Mouse (Mus musculus) hindbrain, embryonic 13.5 days (tissue): ENCODE measurements around the gene Tm4sf1. TPM values are rescaled to one million over a fixed set of nuclear protein-coding genes. Genes with fewer than 3 reads are reported as not detected.

Experiments used
- ATAC-seq: fragments of 200-750 bp; cut with Nextera tagmentation; 2 replicates; pipeline ENCODE4 v1.8.0; 2017; ENCODE audit warnings: moderate TSS enrichment; ENCODE audit not compliant: low FRiP score
- H3K27ac ChIP-seq: fragments of 300-500 bp; sonication (generic); 2 replicates; pipeline ENCODE4 v1.5.1; 2015; ENCODE audit warnings: inconsistent platforms, mild to moderate bottlenecking, moderate library complexity
- H3K27me3 ChIP-seq: fragments of 300-500 bp; sonication (generic); 2 replicates; pipeline ENCODE4 v1.6.1; 2015; ENCODE audit warnings: mild to moderate bottlenecking, inconsistent platforms
- H3K36me3 ChIP-seq: fragments of 300-500 bp; sonication (generic); 2 replicates; pipeline ENCODE4 v1.6.1; 2015; ENCODE audit warnings: mild to moderate bottlenecking, inconsistent platforms
- H3K4me1 ChIP-seq: fragments of 300-500 bp; sonication (generic); replicated peaks from 2 replicates; pipeline ENCODE4 v1.6.1; 2015; ENCODE audit warnings: inconsistent platforms
- H3K4me2 ChIP-seq: fragments of 300-500 bp; sonication (generic); 2 replicates; pipeline ENCODE4 v1.6.1; 2015; ENCODE audit warnings: inconsistent platforms, mild to moderate bottlenecking, moderate library complexity
- H3K4me3 ChIP-seq: fragments of 300-500 bp; sonication (generic); 2 replicates; pipeline ENCODE4 v1.5.1; 2015; ENCODE audit warnings: mild to moderate bottlenecking, inconsistent platforms
- H3K9ac ChIP-seq: fragments of 300-500 bp; sonication (generic); 2 replicates; pipeline ENCODE4 v1.6.1; 2015; ENCODE audit warnings: mild to moderate bottlenecking, inconsistent platforms
- H3K9me3 ChIP-seq: fragments of 300-500 bp; sonication (generic); 2 replicates; pipeline ENCODE4 v1.6.1; 2016; ENCODE audit warnings: inconsistent platforms
- WGBS: fragments of 180-500 bp; shearing (Covaris S2); methylation state at CpG from one replicate; pipeline ENCODE4 v1.1.7; 2015; 5-methylcytosine and 5-hydroxymethylcytosine counted together
- polyA plus RNA-seq: library from polyadenylated mRNA; unstranded; fragments of >200 nt; fragmentation: Nextera tagmentation; extraction: Ambion mirVana; gene quantifications from 2 replicates; pipeline ENCODE4 v1.2.1, GENCODE M21; 2015

The Tm4sf1 gene
- polyA plus RNA-seq, 1 experiment from 2014 or later = 26.6 TPM

- no peak overlapping the region for H3K4me2 ChIP-seq
- no peak overlapping the region for H3K27ac ChIP-seq
- H3K4me3 ChIP-seq = no peak overlapping the region
- H3K36me3 ChIP-seq = no peaks in the 10 kb centered on the region
- H3K9ac ChIP-seq = no peak overlapping the region
- no peaks in the 10 kb centered on the region for H3K9me3 ChIP-seq
- no peaks in the 10 kb centered on the region for H3K4me1 ChIP-seq
- no peak for ATAC-seq
- WGBS = 65% methylated on average over 2 of the region's 2 CpGs
- no peaks in the 10 kb centered on the region for H3K27me3 ChIP-seq
Measured at GRCm38 (mm10) chr3:57302886-57303285, 1.1 kb upstream of the Tm4sf1 start.

GRCm38 (mm10) chr3:57301366-57301765 is 422 bp downstream of the Tm4sf1 start:
- Histone ChIP-seq H3K4me2 (no peak overlapping the region), H3K27me3 (no peaks in the 10 kb centered on the region), H3K27ac (no peak overlapping the region), H3K4me1 (no peaks in the 10 kb centered on the region), H3K9me3 (no peaks in the 10 kb centered on the region), H3K36me3 (no peaks in the 10 kb centered on the region), H3K9ac (no peak overlapping the region), H3K4me3 (no peak overlapping the region)
- no peak for ATAC-seq
- 90% methylated on average over 4 of the region's 4 CpGs for WGBS

GRCm38 (mm10) chr3:57297991-57298390 is 3.8 kb downstream of the Tm4sf1 start:
- ATAC-seq = no peak
- Histone ChIP-seq H3K4me2 (no peak overlapping the region), H3K4me1 (peaks cover 7% of the 10 kb centered on the region), H3K36me3 (no peaks in the 10 kb centered on the region), H3K27ac (no peak overlapping the region), H3K4me3 (no peak overlapping the region), H3K27me3 (no peaks in the 10 kb centered on the region), H3K9ac (no peak overlapping the region), H3K9me3 (no peaks in the 10 kb centered on the region)
- WGBS = 85% methylated on average over 2 of the region's 2 CpGs

GRCm38 (mm10) chr3:57296574-57296973 is 5.2 kb downstream of the Tm4sf1 start:
- Histone ChIP-seq H3K27me3 (no peaks in the 10 kb centered on the region), H3K4me2 (no peak overlapping the region), H3K9ac (no peak overlapping the region), H3K9me3 (no peaks in the 10 kb centered on the region), H3K36me3 (no peaks in the 10 kb centered on the region), H3K4me3 (no peak overlapping the region), H3K27ac (no peak overlapping the region), H3K4me1 (peaks cover 7% of the 10 kb centered on the region)
- ATAC-seq = no peak

- H3K27ac ChIP-seq = peak overlapping the region; percentile 35; the same call in 1 of the 2 replicates
- H3K4me3 ChIP-seq = no peak overlapping the region
- no peaks in the 10 kb centered on the region for H3K27me3 ChIP-seq
- WGBS = 91% methylated on average over 4 of the region's 4 CpGs
- H3K9me3 ChIP-seq = no peaks in the 10 kb centered on the region
- H3K4me2 ChIP-seq = no peak overlapping the region
- no peak overlapping the region for H3K9ac ChIP-seq
- ATAC-seq = no peak
- no peaks in the 10 kb centered on the region for H3K36me3 ChIP-seq
- H3K4me1 ChIP-seq = peaks cover 7% of the 10 kb centered on the region
Measured at GRCm38 (mm10) chr3:57295631-57296030, 6.2 kb downstream of the Tm4sf1 start.

- 0 out of 2 replicates have a peak, but pooled peaks have one; percentile 32 for ATAC-seq
- Histone ChIP-seq H3K36me3 (no peaks in the 10 kb centered on the region), H3K9me3 (no peaks in the 10 kb centered on the region), H3K4me3 (no peak overlapping the region), H3K27ac (peak overlapping the region; percentile 35), H3K4me2 (no peak overlapping the region), H3K4me1 (peaks cover 7% of the 10 kb centered on the region), H3K27me3 (no peaks in the 10 kb centered on the region), H3K9ac (no peak overlapping the region)
- WGBS = 81% methylated on average over 21 of the region's 21 CpGs
Measured at GRCm38 (mm10) chr3:57294742-57295525, 6.9 kb downstream of the Tm4sf1 start.

GRCm38 (mm10) chr3:57293925-57294324 is 7.9 kb downstream of the Tm4sf1 start:
- no peak overlapping the region for H3K27ac ChIP-seq
- no peak overlapping the region for H3K4me3 ChIP-seq
- no peak overlapping the region for H3K4me2 ChIP-seq
- 78% methylated on average over 4 of the region's 4 CpGs for WGBS
- H3K9ac ChIP-seq = no peak overlapping the region
- H3K36me3 ChIP-seq = no peaks in the 10 kb centered on the region
- no peak for ATAC-seq
- H3K9me3 ChIP-seq = no peaks in the 10 kb centered on the region
- H3K4me1 ChIP-seq = peaks cover 7% of the 10 kb centered on the region
- no peaks in the 10 kb centered on the region for H3K27me3 ChIP-seq

- no peak for ATAC-seq
- Histone ChIP-seq H3K4me3 (no peak overlapping the region), H3K4me1 (peaks cover 7% of the 10 kb centered on the region), H3K36me3 (no peaks in the 10 kb centered on the region), H3K4me2 (no peak overlapping the region), H3K9me3 (no peaks in the 10 kb centered on the region), H3K27me3 (no peaks in the 10 kb centered on the region), H3K9ac (no peak overlapping the region), H3K27ac (no peak overlapping the region)
- WGBS = 68% methylated on average over 11 of the region's 11 CpGs
Measured at GRCm38 (mm10) chr3:57292826-57293225, 9.0 kb downstream of the Tm4sf1 start.

- WGBS = 82% methylated on average over 1 of the region's 1 CpGs
- no peaks in the 10 kb centered on the region for H3K9me3 ChIP-seq
Measured at GRCm38 (mm10) chr3:57288944-57289491, 12.8 kb downstream of the Tm4sf1 start.

GRCm38 (mm10) chr3:57287854-57288720 is 13.7 kb downstream of the Tm4sf1 start:
- no peak for ATAC-seq
- Histone ChIP-seq H3K9me3 (no peaks in the 10 kb centered on the region), H3K27ac (no peak overlapping the region), H3K4me2 (no peak overlapping the region), H3K4me3 (no peak overlapping the region), H3K36me3 (no peaks in the 10 kb centered on the region), H3K27me3 (no peaks in the 10 kb centered on the region), H3K4me1 (no peaks in the 10 kb centered on the region), H3K9ac (no peak overlapping the region)
- 36% methylated on average over 7 of the region's 7 CpGs for WGBS

More at GRCm38 (mm10) chr3:57288944-57289491, 12.8 kb downstream of the Tm4sf1 start:
- no peak for ATAC-seq
- Histone ChIP-seq H3K36me3 (no peaks in the 10 kb centered on the region), H3K4me1 (no peaks in the 10 kb centered on the region), H3K9ac (no peak overlapping the region), H3K4me2 (no peak overlapping the region), H3K4me3 (no peak overlapping the region), H3K27ac (no peak overlapping the region), H3K27me3 (no peaks in the 10 kb centered on the region)

- WGBS = 64% methylated on average over 4 of the region's 4 CpGs
- no peak for ATAC-seq
- H3K4me1 ChIP-seq = no peaks in the 10 kb centered on the region
Measured at GRCm38 (mm10) chr3:57287438-57287837, 14.3 kb downstream of the Tm4sf1 start.

GRCm38 (mm10) chr3:57278225-57278624 is 23.6 kb downstream of the Tm4sf1 start:
- H3K27me3 ChIP-seq = no peaks in the 10 kb centered on the region
- H3K9me3 ChIP-seq = no peaks in the 10 kb centered on the region
- no peaks in the 10 kb centered on the region for H3K4me1 ChIP-seq
- no peak overlapping the region for H3K27ac ChIP-seq
- 93% methylated on average over 4 of the region's 4 CpGs for WGBS
- no peak overlapping the region for H3K4me2 ChIP-seq
- no peak overlapping the region for H3K4me3 ChIP-seq
- no peak for ATAC-seq
- no peak overlapping the region for H3K9ac ChIP-seq
- no peaks in the 10 kb centered on the region for H3K36me3 ChIP-seq

More at GRCm38 (mm10) chr3:57287438-57287837, 14.3 kb downstream of the Tm4sf1 start:
- no peaks in the 10 kb centered on the region for H3K27me3 ChIP-seq
- H3K4me2 ChIP-seq = no peak overlapping the region
- no peaks in the 10 kb centered on the region for H3K36me3 ChIP-seq
- H3K4me3 ChIP-seq = no peak overlapping the region
- H3K27ac ChIP-seq = no peak overlapping the region
- H3K9me3 ChIP-seq = no peaks in the 10 kb centered on the region
- no peak overlapping the region for H3K9ac ChIP-seq
